Mouse (Mus musculus) midbrain, postnatal 0 days (tissue): Measurements from ENCODE around the gene Insrr. TPM values are rescaled to one million over a fixed set of nuclear protein-coding genes. Genes with fewer than 3 reads are reported as not detected.

ENCODE experiments used
- ATAC-seq: fragments of 200-750 bp; cut with Nextera tagmentation; 2 replicates; pipeline ENCODE4 v1.8.0; 2017; ENCODE audit warnings: moderate number of reproducible peaks, mild to moderate bottlenecking, moderate TSS enrichment, moderate library complexity; ENCODE audit not compliant: low FRiP score
- DNase-seq: peaks from one replicate; pipeline ENCODE4 v3.0.0-alpha.2; 2015; ENCODE audit warnings: low spot score
- H3K27ac ChIP-seq: fragments of 300-500 bp; sonication (generic); 2 replicates; pipeline ENCODE4 v1.5.1; 2014; ENCODE audit warnings: low read depth, mild to moderate bottlenecking, low read length, mixed read lengths
- H3K27me3 ChIP-seq: fragments of 300-500 bp; sonication (generic); 2 replicates; pipeline ENCODE4 v1.6.1; 2014; ENCODE audit warnings: low read length, control low read depth, mixed read lengths; ENCODE audit not compliant: insufficient read depth
- H3K36me3 ChIP-seq: fragments of 300-500 bp; sonication (generic); 2 replicates; pipeline ENCODE4 v1.6.1; 2014; ENCODE audit warnings: low read length, control low read depth, mixed read lengths; ENCODE audit not compliant: insufficient read depth
- H3K4me1 ChIP-seq: fragments of 300-500 bp; sonication (generic); 2 replicates; pipeline ENCODE4 v1.6.1; 2014; ENCODE audit warnings: mild to moderate bottlenecking, control low read depth, antibody characterized with exemption, low read length, mixed read lengths; ENCODE audit not compliant: insufficient read depth
- H3K4me2 ChIP-seq: fragments of 300-500 bp; sonication (generic); 2 replicates; pipeline ENCODE4 v1.6.1; 2014; ENCODE audit warnings: low read depth, mild to moderate bottlenecking, low read length, mixed read lengths; ENCODE audit not compliant: poor library complexity, severe bottlenecking
- H3K4me3 ChIP-seq: fragments of 300-500 bp; sonication (generic); 2 replicates; pipeline ENCODE4 v1.5.1; 2014; ENCODE audit warnings: low read depth, mild to moderate bottlenecking, low read length, moderate library complexity
- H3K9ac ChIP-seq: fragments of 300-500 bp; sonication (generic); replicated peaks from 2 replicates; pipeline ENCODE4 v1.6.1; 2014; ENCODE audit warnings: mild to moderate bottlenecking, low read length, moderate library complexity, mixed read lengths; ENCODE audit not compliant: poor library complexity, severe bottlenecking
- H3K9me3 ChIP-seq: fragments of 300-500 bp; sonication (generic); 2 replicates; pipeline ENCODE4 v1.6.1; 2016; ENCODE audit warnings: low read length, control low read depth
- CTCF ChIP-seq: IDR thresholded peaks from 2 replicates; pipeline ENCODE4 v1.5.1; 2016; ENCODE audit warnings: antibody characterized with exemption, mild to moderate bottlenecking
- WGBS: fragments of 180-500 bp; shearing (Covaris S2); extraction: QIAGEN DNeasy Blood & Tissue Kit; methylation state at CpG from one replicate; pipeline ENCODE4 v1.1.7; 2014; 5-methylcytosine and 5-hydroxymethylcytosine counted together
- polyA plus RNA-seq: library from polyadenylated mRNA; unstranded; fragments of >200 nt; fragmentation: Nextera tagmentation; extraction: Ambion mirVana; gene quantifications from 2 replicates; pipeline ENCODE4 v1.2.1, GENCODE M21; 2015
- total RNA-seq: library from RNA; depleted of rRNA; stranded (reverse); fragments of >200 nt; gene quantifications from 2 replicates; pipeline ENCODE4 v1.2.3, GENCODE M21; 2014; rRNA removed

The Insrr gene
- 0.16 and 0.42 TPM in 2 replicates for total RNA-seq
- polyA plus RNA-seq: 0.25 and 0.27 TPM in 2 replicates

- 1% methylated on average over 22 of the region's 29 CpGs for WGBS
- H3K4me3 ChIP-seq: peak within 1 kb of the TSS; percentile 34
- no peaks in the 10 kb centered on the region for H3K36me3 ChIP-seq
- 0 out of 2 replicates have a peak, but pooled peaks cover 4% of the 10 kb centered on the region for H3K4me1 ChIP-seq
- no peak for ATAC-seq
- no peaks in the 10 kb centered on the region for H3K9me3 ChIP-seq
- H3K27ac ChIP-seq: no peak within 1 kb of the TSS
- peaks cover 69% of the 10 kb centered on the region for H3K27me3 ChIP-seq
- no peak for TF ChIP-seq CTCF
- H3K9ac ChIP-seq: 0 out of 2 replicates have a peak within 1 kb of the TSS, but pooled peaks have one; percentile 13
- H3K4me2 ChIP-seq: peak within 1 kb of the TSS; percentile 59
- DNase-seq: no peak
These were observed at the start of gene Insrr for GRCm38 (mm10) chr3:87796736-87797334. Gene Insrr, plus strand, starts transcription at chr3:87796951.

- Histone ChIP-seq H3K9me3 (no peaks in the 10 kb centered on the region), H3K27ac (no peak within 1 kb of the TSS), H3K4me3 (no peak within 1 kb of the TSS), H3K4me1 (peaks cover 4% of the 10 kb centered on the region; the same call in 1 of the 2 replicates), H3K36me3 (no peaks in the 10 kb centered on the region), H3K4me2 (no peak within 1 kb of the TSS), H3K9ac (no peak within 1 kb of the TSS), H3K27me3 (no peaks in the 10 kb centered on the region)
- DNase-seq (peak; percentile 8), ATAC-seq (peak; percentile 18; the same call in 1 of the 2 replicates)
- no peak for TF ChIP-seq CTCF
- 49% methylated on average over 13 of the region's 13 CpGs for WGBS
These were observed 48.3 kb upstream of the Insrr start, which contains the start of gene Lrrc71 for GRCm38 (mm10) chr3:87748431-87748830. Gene Lrrc71, minus strand, starts transcription at chr3:87748625.

GRCm38 (mm10) chr3:87749036-87749435 lies 47.7 kb upstream of the Insrr start:
- ATAC-seq: no peak
- peak; percentile 24 for DNase-seq
- H3K27ac ChIP-seq: no peak overlapping the region
- H3K27me3 ChIP-seq: no peaks in the 10 kb centered on the region
- H3K4me3 ChIP-seq: no peak overlapping the region
- H3K9me3 ChIP-seq: no peaks in the 10 kb centered on the region
- TF ChIP-seq CTCF: peak; percentile 69
- H3K9ac ChIP-seq: no peak overlapping the region
- peaks cover 4% of the 10 kb centered on the region; the same call in 1 of the 2 replicates for H3K4me1 ChIP-seq
- WGBS: 15% methylated on average over 5 of the region's 5 CpGs
- no peaks in the 10 kb centered on the region for H3K36me3 ChIP-seq
- H3K4me2 ChIP-seq: no peak overlapping the region

- H3K36me3 ChIP-seq: no peaks in the 10 kb centered on the region
- H3K4me2 ChIP-seq: no peak overlapping the region
- no peak for TF ChIP-seq CTCF
- DNase-seq (no peak), ATAC-seq (no peak)
- no peak overlapping the region for H3K4me3 ChIP-seq
- H3K27ac ChIP-seq: no peak overlapping the region
- no peak overlapping the region for H3K9ac ChIP-seq
- no peaks in the 10 kb centered on the region for H3K9me3 ChIP-seq
- 91% methylated on average over 12 of the region's 12 CpGs for WGBS
- peaks cover 4% of the 10 kb centered on the region; the same call in 1 of the 2 replicates for H3K4me1 ChIP-seq
- peaks cover 5% of the 10 kb centered on the region; the same call in 1 of the 2 replicates for H3K27me3 ChIP-seq
These were observed 46.8 kb upstream of the Insrr start for GRCm38 (mm10) chr3:87749977-87750376.

- H3K36me3 ChIP-seq: no peaks in the 10 kb centered on the region
- H3K27me3 ChIP-seq: peaks cover 7% of the 10 kb centered on the region; the same call in 1 of the 2 replicates
- H3K9ac ChIP-seq: no peak overlapping the region
- no peaks in the 10 kb centered on the region for H3K9me3 ChIP-seq
- 92% methylated on average over 3 of the region's 3 CpGs for WGBS
- ATAC-seq (no peak), DNase-seq (no peak)
- H3K4me3 ChIP-seq: no peak overlapping the region
- TF ChIP-seq CTCF: no peak
- H3K4me2 ChIP-seq: no peak overlapping the region
- H3K27ac ChIP-seq: no peak overlapping the region
- peaks cover 4% of the 10 kb centered on the region; the same call in 1 of the 2 replicates for H3K4me1 ChIP-seq
These were observed 44.2 kb upstream of the Insrr start for GRCm38 (mm10) chr3:87752567-87752966.

GRCm38 (mm10) chr3:87753829-87754228 lies 42.9 kb upstream of the Insrr start:
- H3K36me3 ChIP-seq: no peaks in the 10 kb centered on the region
- peaks cover 7% of the 10 kb centered on the region; the same call in 1 of the 2 replicates for H3K27me3 ChIP-seq
- no peak for DNase-seq
- H3K4me2 ChIP-seq: no peak overlapping the region
- no peak overlapping the region for H3K9ac ChIP-seq
- no peaks in the 10 kb centered on the region for H3K9me3 ChIP-seq
- ATAC-seq: no peak
- no peak overlapping the region for H3K27ac ChIP-seq
- no peak for TF ChIP-seq CTCF
- H3K4me3 ChIP-seq: no peak overlapping the region
- WGBS: 82% methylated on average over 13 of the region's 13 CpGs
- H3K4me1 ChIP-seq: no peaks in the 10 kb centered on the region
